15 mouse cellular contexts compared by ENCODE assay signal in the genomic region with DNA sequence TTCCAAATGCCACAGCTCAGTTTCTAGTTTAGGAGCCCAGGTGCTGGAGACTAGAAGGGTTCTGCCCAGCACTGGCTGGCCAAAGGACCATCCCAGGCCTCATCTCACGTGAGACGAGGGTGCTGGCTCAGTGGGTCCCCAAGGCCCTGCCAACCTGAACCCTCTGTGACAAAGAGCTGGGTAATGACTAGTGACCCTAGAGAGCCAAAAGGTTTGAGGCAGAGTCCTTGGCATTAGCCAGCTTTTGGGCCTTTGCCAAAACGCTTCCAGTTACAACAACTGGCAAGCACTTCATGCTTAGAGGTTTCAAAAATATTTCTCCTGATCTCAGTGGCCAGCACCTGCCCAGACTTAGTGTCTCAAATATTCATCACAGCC. TPM values are rescaled to one million over a fixed set of nuclear protein-coding genes. Genes with fewer than 3 reads are reported as not detected.
DNase-seq lines count a peak whose midpoint lies in the region; ATAC-seq and TF ChIP-seq lines count a peak whose summit lies in the region.
"Had no signal": no experiment of that assay in that cellular context is flagged by ENCODE, and none has a peak within 500 bp of the region (broad histone marks: within the 10 kb centered on the region; RNA-seq: fewer than 3 reads in every experiment).

No protein-coding gene starts in this region.

- H3K4me2 ChIP-seq in forebrain, embryonic 11.5 days (ENCODE audit: low read depth, low read length, severe bottlenecking), result no peak overlapping the region
- no peak overlapping the region for H3K4me2 ChIP-seq in forebrain, embryonic 14.5 days (ENCODE audit: low read length)
- no peak overlapping the region for H3K4me2 ChIP-seq in limb, embryonic 14.5 days (replicated peaks; ENCODE audit: low read depth, low read length, severe bottlenecking)
- H3K4me2 ChIP-seq: heart, embryonic 13.5 days; liver, embryonic 11.5 days had no signal

- peaks cover 5% of the 10 kb centered on the region for H3K27me3 ChIP-seq in forebrain, embryonic 11.5 days (ENCODE audit: control insufficient read depth, insufficient read depth, low read length)
- H3K27me3 ChIP-seq in forebrain, embryonic 14.5 days (replicated peaks; ENCODE audit: control insufficient read depth, insufficient read depth, low read length), result no peaks in the 10 kb centered on the region
- H3K27me3 ChIP-seq in limb, embryonic 14.5 days (ENCODE audit: control insufficient read depth, insufficient read depth, low read length), result no peaks in the 10 kb centered on the region; the same call in 1 of the 2 replicates
- H3K27me3 ChIP-seq in limb, embryonic 10.5 days (ENCODE audit: low read depth, poor library complexity, severe bottlenecking), result peaks cover 88% of the 10 kb centered on the region
- H3K27me3 ChIP-seq: heart, embryonic 13.5 days had no signal

- 0 out of 2 replicates have a peak, but pooled peaks have one; percentile 10 for ATAC-seq in forebrain, embryonic 11.5 days (replicated peaks; ENCODE audit: low FRiP score)
- no peak for ATAC-seq in forebrain, embryonic 14.5 days
- no peak; the same call in 1 of the 2 replicates for ATAC-seq in limb, embryonic 14.5 days (ENCODE audit: low FRiP score, low read depth)

- no peaks in the 10 kb centered on the region for H3K4me1 ChIP-seq in forebrain, embryonic 11.5 days (replicated peaks; ENCODE audit: control insufficient read depth, insufficient read depth, low read length)
- H3K4me1 ChIP-seq in forebrain, embryonic 14.5 days (ENCODE audit: control insufficient read depth, insufficient read depth, low read length), result no peaks in the 10 kb centered on the region
- no peaks in the 10 kb centered on the region for H3K4me1 ChIP-seq in limb, embryonic 14.5 days (ENCODE audit: control insufficient read depth, insufficient read depth, low read length)
- 0 out of 2 replicates have a peak, but pooled peaks cover 3% of the 10 kb centered on the region for H3K4me1 ChIP-seq in limb, embryonic 10.5 days

- no peak overlapping the region for H3K27ac ChIP-seq in forebrain, embryonic 11.5 days (ENCODE audit: low read depth, low read length)
- H3K27ac ChIP-seq in forebrain, embryonic 14.5 days (ENCODE audit: low read depth, low read length), result no peak overlapping the region
- no peak overlapping the region for H3K27ac ChIP-seq in limb, embryonic 14.5 days (replicated peaks; ENCODE audit: low read depth, low read length)
- H3K27ac ChIP-seq in limb, embryonic 10.5 days, result no peak overlapping the region
- H3K27ac ChIP-seq: heart, embryonic 13.5 days; kidney, postnatal 0 days had no signal

- TF ChIP-seq POLR2A in limb, embryonic 14.5 days (IDR thresholded peaks at IDR 0.05; ENCODE audit: borderline replicate concordance, extremely low read depth, insufficient read depth, insufficient read length), result no peak

- H3K36me3 ChIP-seq in forebrain, embryonic 11.5 days (ENCODE audit: control insufficient read depth, insufficient read depth, low read length), result no peaks in the 10 kb centered on the region
- H3K36me3 ChIP-seq in forebrain, embryonic 14.5 days (ENCODE audit: control insufficient read depth, insufficient read depth, low read length), result no peaks in the 10 kb centered on the region
- no peaks in the 10 kb centered on the region for H3K36me3 ChIP-seq in limb, embryonic 14.5 days (ENCODE audit: control insufficient read depth, insufficient read depth, low read length)
- H3K36me3 ChIP-seq in limb, embryonic 10.5 days, result no peaks in the 10 kb centered on the region
- H3K36me3 ChIP-seq: heart, embryonic 13.5 days had no signal

- no peak overlapping the region for H3K4me3 ChIP-seq in forebrain, embryonic 11.5 days (ENCODE audit: low read depth, low read length)
- no peak overlapping the region for H3K4me3 ChIP-seq in forebrain, embryonic 14.5 days (ENCODE audit: low read depth, low read length)
- no peak overlapping the region for H3K4me3 ChIP-seq in limb, embryonic 14.5 days (replicated peaks; ENCODE audit: low read length)
- H3K4me3 ChIP-seq in limb, embryonic 10.5 days, result no peak overlapping the region
- H3K4me3 ChIP-seq: heart, embryonic 13.5 days had no signal

- H3K9me3 ChIP-seq in forebrain, embryonic 11.5 days (ENCODE audit: control insufficient read depth, low read length), result no peaks in the 10 kb centered on the region
- no peaks in the 10 kb centered on the region for H3K9me3 ChIP-seq in forebrain, embryonic 14.5 days (replicated peaks; ENCODE audit: control insufficient read depth, low read length)
- H3K9me3 ChIP-seq in limb, embryonic 14.5 days (ENCODE audit: control insufficient read depth, low read length), result no peaks in the 10 kb centered on the region
- no peaks in the 10 kb centered on the region for H3K9me3 ChIP-seq in limb, embryonic 10.5 days (replicated peaks)
- H3K9me3 ChIP-seq: heart, embryonic 13.5 days had no signal

- no peak for DNase-seq in forebrain, embryonic 11.5 days (ENCODE audit: low spot score)
- no peak for DNase-seq in forebrain, embryonic 14.5 days (ENCODE audit: low spot score)
- peak; percentile 31 for DNase-seq in limb, embryonic 14.5 days (ENCODE audit: low spot score)
- DNase-seq in limb, embryonic 10.5 days (ENCODE audit: low spot score), result no peak
- DNase-seq in adrenal gland, adult 2 months, result peak; percentile 82
- DNase-seq in kidney, postnatal 25 days, result peak; percentile 74 to 76
- no peak for DNase-seq in layer of hippocampus, adult 9-11 months
- DNase-seq in layer of hippocampus, adult 8-10 months (ENCODE audit: low spot score in 2 of 2), result no peak
- DNase-seq: cerebellum, adult 18-20 months; retina, postnatal 1 day had no signal

- no peak overlapping the region for H3K9ac ChIP-seq in forebrain, embryonic 11.5 days (ENCODE audit: low read length)
- H3K9ac ChIP-seq in forebrain, embryonic 14.5 days (ENCODE audit: low read length), result no peak overlapping the region
- H3K9ac ChIP-seq in limb, embryonic 14.5 days (ENCODE audit: low read depth, low read length, severe bottlenecking), result no peak overlapping the region
- H3K9ac ChIP-seq: heart, embryonic 13.5 days had no signal

- 40% methylated on average over 3 of the region's 3 CpGs for WGBS in forebrain, embryonic 11.5 days
- 49% methylated on average over 3 of the region's 3 CpGs for WGBS in forebrain, embryonic 14.5 days
- WGBS in limb, embryonic 14.5 days, result 58% methylated on average over 3 of the region's 3 CpGs
- WGBS in limb, embryonic 10.5 days, result 58% methylated on average over 3 of the region's 3 CpGs

RNA-seq across cellular contexts. Expression of a gene that starts 0.9 kb away (rescaled TPM):
- polyA plus RNA-seq in forebrain, embryonic 11.5 days (2014; fragmentation: Nextera tagmentation; extraction: Ambion mirVana), result not detected in 2 replicates
- polyA plus RNA-seq in forebrain, embryonic 14.5 days (2014; fragmentation: Nextera tagmentation; extraction: Ambion mirVana), result not detected in 2 replicates
- 2.9 and 3.4 TPM in 2 replicates for polyA plus RNA-seq in limb, embryonic 14.5 days (2012; rRNA removed)
- not detected in 2 replicates for polyA plus RNA-seq in limb, embryonic 14.5 days (2014; fragmentation: Nextera tagmentation; extraction: Ambion mirVana)
- not detected in 2 replicates for polyA plus RNA-seq in limb, embryonic 10.5 days (2016; fragmentation: Nextera tagmentation; extraction: Ambion mirVana)
- not detected for total RNA-seq in adrenal gland, adult 2 months (2021)
- not detected in 2 replicates for polyA plus RNA-seq in adrenal gland, adult 2 months (2012; rRNA removed)
- not detected for total RNA-seq in layer of hippocampus, adult 8-10 months (2022)
- total RNA-seq: monocyte, adult 5-6 weeks had no signal
- polyA plus RNA-seq: C2C12; heart, embryonic 13.5 days; kidney, postnatal 0 days; liver, embryonic 11.5 days had no signal

RNA-seq across cellular contexts. Expression of a gene that starts 17.6 kb away (rescaled TPM):
- polyA plus RNA-seq in forebrain, embryonic 11.5 days (2014; fragmentation: Nextera tagmentation; extraction: Ambion mirVana), result 0.05 TPM in 1 of 2 replicates, not detected in the other
- 0.56 and 0.61 TPM in 2 replicates for polyA plus RNA-seq in forebrain, embryonic 14.5 days (2014; fragmentation: Nextera tagmentation; extraction: Ambion mirVana)
- polyA plus RNA-seq in limb, embryonic 14.5 days (2012; rRNA removed), result 0.65 and 0.67 TPM in 2 replicates
- 0.25 and 0.30 TPM in 2 replicates for polyA plus RNA-seq in limb, embryonic 14.5 days (2014; fragmentation: Nextera tagmentation; extraction: Ambion mirVana)
- not detected in 2 replicates for polyA plus RNA-seq in limb, embryonic 10.5 days (2016; fragmentation: Nextera tagmentation; extraction: Ambion mirVana)
- total RNA-seq in adrenal gland, adult 2 months (2021), result under 1 TPM; 0.12 to 0.21 TPM
- polyA plus RNA-seq in adrenal gland, adult 2 months (2012; rRNA removed), result not detected in 2 replicates
- total RNA-seq in layer of hippocampus, adult 8-10 months (2022), result 1 to 10 TPM in 1 of 4 experiments, under 1 TPM in 3; 0.58 to 1.2 (median 0.86) TPM
- total RNA-seq: monocyte, adult 5-6 weeks had no signal
- polyA plus RNA-seq: C2C12 had no signal

Comparison
In these comparisons a context has a peak if more than half of its experiments do, and no peak if none do; other contexts are left out.
1. DNase-seq: peak in limb, embryonic 14.5 days (single experiment), adrenal gland, adult 2 months (single experiment) and kidney, postnatal 25 days (2 of 2); none in forebrain, embryonic 11.5 days (single experiment), forebrain, embryonic 14.5 days (single experiment), limb, embryonic 10.5 days (single experiment), layer of hippocampus, adult 9-11 months (single experiment) and layer of hippocampus, adult 8-10 months (0 of 2).